Mouse (Mus musculus) CH12.LX (cell line): ENCODE measurements around the gene Cdc14b. TPM values are rescaled to one million over a fixed set of nuclear protein-coding genes. Genes with fewer than 3 reads are reported as not detected.

Experiments used
- DNase-seq: peaks from one replicate; pipeline ENCODE4 v3.0.0-alpha.2; 2013; ENCODE audit errors: extremely low read depth
- H3K27ac ChIP-seq: 2 replicates; pipeline ENCODE4 v1.5.1; 2012; ENCODE audit warnings: low read depth, mild to moderate bottlenecking, control low read depth, moderate library complexity; ENCODE audit not compliant: insufficient read depth
- H3K27me3 ChIP-seq: replicated peaks from 2 replicates; pipeline ENCODE3; 2012; ENCODE audit warnings: inconsistent platforms
- H3K36me3 ChIP-seq, 2 experiments: replicated peaks in 1 of 2; 2 replicates each; pipeline versions ENCODE3 to v1.6.1; 2012; ENCODE audit warnings: inconsistent platforms in 1 of 2, low read length in 1 of 2, mild to moderate bottlenecking in 1 of 2, mixed read lengths in 1 of 2, moderate library complexity in 1 of 2; ENCODE audit not compliant: control insufficient read depth in 1 of 2, insufficient read depth in 1 of 2
- H3K4me1 ChIP-seq, 2 experiments: 2 replicates each; pipeline ENCODE4 v1.6.1; 2012; ENCODE audit warnings: inconsistent platforms in 1 of 2, moderate library complexity in 1 of 2; ENCODE audit not compliant: insufficient read depth in 2 of 2, control insufficient read depth in 1 of 2
- H3K4me2 ChIP-seq: 2 replicates; pipeline ENCODE4 v1.6.1; 2012; ENCODE audit warnings: low read depth, mild to moderate bottlenecking, control low read depth; ENCODE audit not compliant: poor library complexity, insufficient read depth, severe bottlenecking
- H3K4me3 ChIP-seq, 3 experiments: fragments of 150-350 bp in 1 of 3; sonication (generic) in 1 of 3; replicated peaks in 1 of 3; 2 replicates each; pipeline versions ENCODE3 to v1.5.1; 2011 to 2012; ENCODE audit warnings: low read depth in 2 of 3, low read length in 2 of 3, mild to moderate bottlenecking in 2 of 3, moderate library complexity in 2 of 3, control low read depth in 1 of 3, improper control_type of control experiment in 1 of 3, inconsistent platforms in 1 of 3, mixed read lengths in 1 of 3; ENCODE audit not compliant: poor library complexity in 1 of 3
- H3K79me2 ChIP-seq: replicated peaks from 2 replicates; pipeline ENCODE4 v1.6.1; 2012; ENCODE audit warnings: mild to moderate bottlenecking, moderate library complexity; ENCODE audit not compliant: control insufficient read depth, poor library complexity, insufficient read depth, severe bottlenecking; ENCODE audit errors: extremely low read depth
- H3K9ac ChIP-seq: 2 replicates; pipeline ENCODE4 v1.6.1; 2012; ENCODE audit warnings: low read depth, mild to moderate bottlenecking, control low read depth, moderate library complexity; ENCODE audit not compliant: insufficient read depth
- H3K9me3 ChIP-seq: replicated peaks from 2 replicates; pipeline ENCODE3; 2012; ENCODE audit warnings: low read length, inconsistent platforms, mixed read lengths
- BHLHE40 ChIP-seq: IDR thresholded peaks from 2 replicates; pipeline ENCODE4 v1.6.1; 2011; ENCODE audit warnings: mild to moderate bottlenecking, low read depth, low read length, improper control_type of control experiment
- CHD1 ChIP-seq: IDR thresholded peaks from 2 replicates; pipeline ENCODE4 v1.6.1; 2012; ENCODE audit warnings: low read depth, low read length, improper control_type of control experiment, inconsistent platforms
- CHD2 ChIP-seq: IDR thresholded peaks from 2 replicates; pipeline ENCODE4 v1.6.1; 2011; ENCODE audit warnings: low read length, improper control_type of control experiment
- CTCF ChIP-seq, 2 experiments: IDR thresholded peaks in 1 of 2; conservative IDR thresholded peaks in 1 of 2; 2 replicates each; pipeline ENCODE4 v1.5.1; 2011 to 2012; ENCODE audit warnings: low read depth in 2 of 2, low read length in 2 of 2, improper control_type of control experiment in 1 of 2, inconsistent platforms in 1 of 2, mild to moderate bottlenecking in 1 of 2, moderate library complexity in 1 of 2
- E2F4 ChIP-seq: IDR thresholded peaks from 2 replicates; pipeline ENCODE4 v1.6.1; 2011; ENCODE audit warnings: low read depth, low read length, improper control_type of control experiment; ENCODE audit not compliant: insufficient replicate concordance
- ELF1 ChIP-seq: IDR thresholded peaks from 2 replicates; pipeline ENCODE4 v1.6.1; 2014; ENCODE audit warnings: low read depth, mild to moderate bottlenecking, inconsistent platforms, low read length, improper control_type of control experiment
- EP300 ChIP-seq: IDR thresholded peaks from 2 replicates; pipeline ENCODE4 v1.6.1; 2011; ENCODE audit warnings: low read length, improper control_type of control experiment
- ETS1 ChIP-seq: conservative IDR thresholded peaks from 2 replicates; pipeline ENCODE4 v1.6.1; 2012; ENCODE audit warnings: low read depth, mild to moderate bottlenecking, inconsistent platforms, low read length, improper control_type of control experiment, moderate library complexity
- GABPA ChIP-seq: IDR thresholded peaks from 2 replicates; pipeline ENCODE4 v1.6.1; 2012; ENCODE audit warnings: low read depth, low read length, improper control_type of control experiment, inconsistent platforms; ENCODE audit not compliant: insufficient replicate concordance
- HCFC1 ChIP-seq: IDR thresholded peaks from 2 replicates; pipeline ENCODE4 v1.6.1; 2012; ENCODE audit warnings: low read depth, mild to moderate bottlenecking, inconsistent platforms, low read length, improper control_type of control experiment
- IRF4 ChIP-seq: IDR thresholded peaks from 2 replicates; pipeline ENCODE4 v1.6.1; 2014; ENCODE audit warnings: low read depth, mild to moderate bottlenecking, inconsistent platforms, low read length, improper control_type of control experiment
- JUN ChIP-seq: IDR thresholded peaks from 2 replicates; pipeline ENCODE4 v1.6.1; 2011; ENCODE audit warnings: low read depth, mild to moderate bottlenecking, low read length, improper control_type of control experiment, moderate library complexity; ENCODE audit not compliant: insufficient read depth
- JUND ChIP-seq: conservative IDR thresholded peaks from 2 replicates; pipeline ENCODE4 v1.6.1; 2011; ENCODE audit warnings: low read depth, low read length, improper control_type of control experiment
- KAT2A ChIP-seq: IDR thresholded peaks from 2 replicates; pipeline ENCODE4 v1.6.1; 2012; ENCODE audit warnings: low read length, improper control_type of control experiment, inconsistent platforms; ENCODE audit not compliant: insufficient replicate concordance
- MAFK ChIP-seq: IDR thresholded peaks from 2 replicates; pipeline ENCODE4 v1.6.1; 2011; ENCODE audit warnings: low read length, improper control_type of control experiment; ENCODE audit not compliant: insufficient replicate concordance
- MAX ChIP-seq: IDR thresholded peaks from 2 replicates; pipeline ENCODE4 v1.6.1; 2011; ENCODE audit warnings: low read length, improper control_type of control experiment
- MAZ ChIP-seq: IDR thresholded peaks from 2 replicates; pipeline ENCODE4 v1.6.1; 2012; ENCODE audit warnings: low read depth, mild to moderate bottlenecking, inconsistent platforms, low read length, improper control_type of control experiment, moderate library complexity
- MEF2A ChIP-seq: IDR thresholded peaks from 2 replicates; pipeline ENCODE4 v1.6.1; 2014; ENCODE audit warnings: low read depth, mild to moderate bottlenecking, inconsistent platforms, low read length, improper control_type of control experiment, borderline replicate concordance
- MXI1 ChIP-seq: IDR thresholded peaks from 2 replicates; pipeline ENCODE4 v1.6.1; 2011; ENCODE audit warnings: mild to moderate bottlenecking, low read depth, low read length, improper control_type of control experiment
- MYC ChIP-seq: IDR thresholded peaks from 2 replicates; pipeline ENCODE4 v1.6.1; 2011; ENCODE audit warnings: low read depth, mild to moderate bottlenecking, improper control_type of control experiment, low read length
- NELFE ChIP-seq: IDR thresholded peaks from 2 replicates; pipeline ENCODE4 v1.6.1; 2011; ENCODE audit warnings: low read depth, low read length, improper control_type of control experiment
- NRF1 ChIP-seq: IDR thresholded peaks from 2 replicates; pipeline ENCODE4 v1.6.1; 2014; ENCODE audit warnings: low read depth, mild to moderate bottlenecking, inconsistent platforms, low read length, improper control_type of control experiment, moderate library complexity
- PAX5 ChIP-seq: IDR thresholded peaks from 2 replicates; pipeline ENCODE4 v1.6.1; 2012; ENCODE audit warnings: low read length, inconsistent platforms, mixed read lengths
- POLR2A ChIP-seq: IDR thresholded peaks from 2 replicates; pipeline ENCODE4 v1.6.1; 2011; ENCODE audit warnings: low read depth, mild to moderate bottlenecking, improper control_type of control experiment, low read length
- POLR2AphosphoS2 ChIP-seq: IDR thresholded peaks from 2 replicates; pipeline ENCODE4 v1.6.1; 2011; ENCODE audit warnings: low read depth, low read length, improper control_type of control experiment
- RAD21 ChIP-seq: IDR thresholded peaks from 2 replicates; pipeline ENCODE4 v1.6.1; 2011; ENCODE audit warnings: low read depth, mild to moderate bottlenecking, low read length, improper control_type of control experiment, moderate library complexity
- RCOR1 ChIP-seq: conservative IDR thresholded peaks from 2 replicates; pipeline ENCODE4 v1.6.1; 2012; ENCODE audit warnings: low read depth, mild to moderate bottlenecking, inconsistent platforms, low read length, improper control_type of control experiment
- SIN3A ChIP-seq: IDR thresholded peaks from 2 replicates; pipeline ENCODE4 v1.6.1; 2012; ENCODE audit warnings: low read length, improper control_type of control experiment, inconsistent platforms
- SMC3 ChIP-seq: IDR thresholded peaks from 2 replicates; pipeline ENCODE4 v1.6.1; 2011; ENCODE audit warnings: low read depth, low read length, improper control_type of control experiment
- TBP ChIP-seq: conservative IDR thresholded peaks from 2 replicates; pipeline ENCODE4 v1.6.1; 2011; ENCODE audit warnings: low read depth, low read length, improper control_type of control experiment
- TCF12 ChIP-seq: IDR thresholded peaks from 2 replicates; pipeline ENCODE4 v1.6.1; 2014; ENCODE audit warnings: low read depth, mild to moderate bottlenecking, inconsistent platforms, low read length, improper control_type of control experiment
- UBTF ChIP-seq: IDR thresholded peaks from 2 replicates; pipeline ENCODE4 v1.6.1; 2012; ENCODE audit warnings: low read depth, mild to moderate bottlenecking, inconsistent platforms, low read length, improper control_type of control experiment, moderate library complexity
- USF1 ChIP-seq: IDR thresholded peaks from 2 replicates; pipeline ENCODE4 v1.6.1; 2014; ENCODE audit warnings: low read depth, mild to moderate bottlenecking, inconsistent platforms, low read length, improper control_type of control experiment
- USF2 ChIP-seq: conservative IDR thresholded peaks from 2 replicates; pipeline ENCODE4 v1.6.1; 2011; ENCODE audit warnings: low read depth, low read length, improper control_type of control experiment
- ZC3H11A ChIP-seq: IDR thresholded peaks from 2 replicates; pipeline ENCODE4 v1.6.1; 2012; ENCODE audit warnings: low read depth, mild to moderate bottlenecking, inconsistent platforms, low read length, improper control_type of control experiment
- ZKSCAN1 ChIP-seq: IDR thresholded peaks from 2 replicates; pipeline ENCODE4 v1.6.1; 2012; ENCODE audit warnings: low read depth, inconsistent platforms, low read length, improper control_type of control experiment, borderline replicate concordance
- ZMIZ1 ChIP-seq: IDR thresholded peaks from 2 replicates; pipeline ENCODE4 v1.6.1; 2012; ENCODE audit warnings: low read depth, mild to moderate bottlenecking, inconsistent platforms, low read length, improper control_type of control experiment
- ZNF384 ChIP-seq: IDR thresholded peaks from 2 replicates; pipeline ENCODE4 v1.6.1; 2012; ENCODE audit warnings: low read depth, low read length, improper control_type of control experiment, inconsistent platforms
- dilution Hi-C: fragments of 300-500 bp; cut with MboI; formaldehyde crosslinking; loops from 2 replicates; pipeline ENCODE4 v1.14.3; 2020; ENCODE audit warnings: low sequenced_read_pairs; ENCODE audit not compliant: extremely low pct_unique_long_range_greater_than_20kb, extremely low pct_ligation_motif_present
- in situ Hi-C: fragments of 300-500 bp; cut with MboI; formaldehyde crosslinking; loops from 3 replicates; pipeline ENCODE4 v1.14.3; 2019; ENCODE audit warnings: low sequenced_read_pairs, low pct_ligation_motif_present, low pct_unique_long_range_greater_than_20kb, mixed read lengths
- polyA plus RNA-seq: library from polyadenylated mRNA; unstranded; fragments of >175 nt; gene quantifications from 2 replicates; pipeline ENCODE4 v1.2.1, GENCODE M21; 2012; ENCODE audit warnings: low read depth; ENCODE audit not compliant: insufficient read length
- total RNA-seq, 2 experiments: library from RNA; depleted of rRNA; stranded (reverse); fragments of 300-350 nt in 1 of 2; fragments of >200 nt in 1 of 2; gene quantifications; 2 replicates each; pipeline ENCODE4 v1.2.3; 2012 to 2014

Cdc14b gene
- total and polyA plus RNA-seq, 3 experiments = 2.7 to 5.5 (median 4.6) TPM

- in situ Hi-C loops = no loop called here
- Histone ChIP-seq H3K9ac (peak within 1 kb of the TSS; percentile 69), H3K27ac (peak within 1 kb of the TSS; percentile 75), H3K4me3 (peak within 1 kb of the TSS; percentile 94 to 98 (median 97)), H3K79me2 (peaks cover 40% of the 10 kb centered on the region), H3K27me3 (peaks cover 22% of the 10 kb centered on the region), H3K36me3 (peaks cover 0 to 8% of the 10 kb centered on the region in 2 experiments), H3K4me1 (peaks cover 5 to 30% of the 10 kb centered on the region in 2 experiments), H3K4me2 (peak within 1 kb of the TSS; percentile 91), H3K9me3 (no peaks in the 10 kb centered on the region)
- no peak for TF ChIP-seq USF2
- TF ChIP-seq USF1 = no peak
- TF ChIP-seq JUN = no peak
- no peak for TF ChIP-seq ZKSCAN1
- no peak for TF ChIP-seq GABPA
- TF ChIP-seq NELFE = peak; percentile 65
- TF ChIP-seq MXI1 = peak; percentile 81; the same call in 1 of the 2 replicates
- TF ChIP-seq TCF12 = no peak; the same call in none of the 2 replicates
- TF ChIP-seq POLR2A = peak; percentile 74
- TF ChIP-seq POLR2AphosphoS2 = no peak
- no peak; the same call in 1 of the 2 replicates for TF ChIP-seq ZNF384
- no peak for TF ChIP-seq ETS1
- TF ChIP-seq E2F4 = peak; percentile 97
- TF ChIP-seq ELF1 = peak; percentile 78
- peak; percentile 80; the same call in 1 of the 2 replicates for TF ChIP-seq KAT2A
- TF ChIP-seq ZC3H11A = no peak
- TF ChIP-seq SMC3 = no peak
- TF ChIP-seq CTCF (conservative IDR thresholded peaks at IDR 0.05 in 1 of 2, IDR thresholded peaks at IDR 0.05 in 1 of 2; ENCODE audit: low read depth in 2 of 2, low read length in 2 of 2) = no peak
- TF ChIP-seq MAX = peak; percentile 82
- TF ChIP-seq TBP = no peak
- TF ChIP-seq ZMIZ1 = peak; percentile 22
- TF ChIP-seq RCOR1 = no peak
- 0 out of 2 replicates have a peak, but pooled peaks have one; percentile 20 for TF ChIP-seq MEF2A
- TF ChIP-seq MAZ = peak; percentile 98
- no peak for TF ChIP-seq UBTF
- TF ChIP-seq HCFC1 = no peak
- TF ChIP-seq NRF1 = peak; percentile 30; the same call in 1 of the 2 replicates
- no peak for TF ChIP-seq EP300
- TF ChIP-seq RAD21 = no peak
- TF ChIP-seq PAX5 = no peak
- peak; percentile 36 for TF ChIP-seq IRF4
- peak; percentile 64 for TF ChIP-seq CHD2
- no peak for TF ChIP-seq BHLHE40
- TF ChIP-seq SIN3A = peak; percentile 96
- TF ChIP-seq CHD1 = no peak
- TF ChIP-seq MYC = no peak
- TF ChIP-seq JUND = no peak
- TF ChIP-seq MAFK = no peak
- peak; percentile 99 for DNase-seq
- dilution Hi-C loops = no loop called here
Measured at GRCm38 (mm10) chr13:64153083-64153682, 121.9 kb downstream of the Cdc14b start, which contains the start of gene Zfp367. TSS of gene Zfp367 (minus strand) at chr13:64153202.
